Mouse (Mus musculus) limb, embryonic 14.5 days (tissue): ENCODE measurements around the gene Racgap1. TPM values are rescaled to one million over a fixed set of nuclear protein-coding genes. Genes with fewer than 3 reads are reported as not detected.

ENCODE experiments used
- ATAC-seq: fragments of 200-750 bp; cut with Nextera tagmentation; 2 replicates; pipeline ENCODE4 v1.8.0; 2017; ENCODE audit warnings: low read depth, moderate number of reproducible peaks, moderate TSS enrichment; ENCODE audit not compliant: low FRiP score
- DNase-seq: peaks from one replicate; pipeline ENCODE4 v3.0.0-alpha.2; 2015; ENCODE audit warnings: low spot score
- H3K27ac ChIP-seq: fragments of 300-500 bp; sonication (generic); replicated peaks from 2 replicates; pipeline ENCODE4 v1.5.1; 2014; ENCODE audit warnings: low read depth, mild to moderate bottlenecking, low read length, moderate library complexity, mixed read lengths
- H3K27me3 ChIP-seq: fragments of 300-500 bp; sonication (generic); 2 replicates; pipeline ENCODE4 v1.6.1; 2014; ENCODE audit warnings: low read length, mixed read lengths; ENCODE audit not compliant: control insufficient read depth, insufficient read depth
- H3K36me3 ChIP-seq: fragments of 300-500 bp; sonication (generic); 2 replicates; pipeline ENCODE4 v1.6.1; 2014; ENCODE audit warnings: mild to moderate bottlenecking, low read length, moderate library complexity, mixed read lengths; ENCODE audit not compliant: control insufficient read depth, insufficient read depth
- H3K4me1 ChIP-seq: fragments of 300-500 bp; sonication (generic); 2 replicates; pipeline ENCODE4 v1.6.1; 2014; ENCODE audit warnings: antibody characterized with exemption, low read length, mixed read lengths; ENCODE audit not compliant: control insufficient read depth, insufficient read depth
- H3K4me2 ChIP-seq: fragments of 300-500 bp; sonication (generic); replicated peaks from 2 replicates; pipeline ENCODE4 v1.6.1; 2014; ENCODE audit warnings: low read depth, mild to moderate bottlenecking, low read length, moderate library complexity; ENCODE audit not compliant: severe bottlenecking
- H3K4me3 ChIP-seq: fragments of 300-500 bp; sonication (generic); replicated peaks from 2 replicates; pipeline ENCODE4 v1.5.1; 2014; ENCODE audit warnings: low read length
- H3K9ac ChIP-seq: fragments of 300-500 bp; sonication (generic); 2 replicates; pipeline ENCODE4 v1.6.1; 2014; ENCODE audit warnings: mild to moderate bottlenecking, low read depth, low read length, moderate library complexity; ENCODE audit not compliant: severe bottlenecking
- H3K9me3 ChIP-seq: fragments of 300-500 bp; sonication (generic); 2 replicates; pipeline ENCODE4 v1.6.1; 2016; ENCODE audit warnings: low read length; ENCODE audit not compliant: control insufficient read depth
- POLR2A ChIP-seq: fragments of 200-500 bp; IDR thresholded peaks from 2 replicates; pipeline ENCODE4 v1.8.0; 2012; ENCODE audit warnings: inconsistent platforms, mild to moderate bottlenecking, moderate library complexity, borderline replicate concordance; ENCODE audit not compliant: insufficient read depth, insufficient read length; ENCODE audit errors: extremely low read depth
- WGBS: fragments of 180-500 bp; shearing (Covaris S2); extraction: QIAGEN DNeasy Blood & Tissue Kit; methylation state at CpG from one replicate; pipeline ENCODE4 v1.1.7; 2014; 5-methylcytosine and 5-hydroxymethylcytosine counted together
- polyA plus RNA-seq, 2 experiments: library from polyadenylated mRNA; depleted of rRNA in 1 of 2; stranded (reverse) in 1 of 2; unstranded in 1 of 2; fragments of >200 nt; fragmentation: Nextera tagmentation in 1 of 2; extraction: Ambion mirVana in 1 of 2; gene quantifications; 2 replicates each; pipeline versions ENCODE4 v1.2.1 to v1.2.3; 2012 to 2014

Racgap1 gene
- polyA plus RNA-seq, 2 experiments = 82.1 to 107 TPM

GRCm38 (mm10) chr15:99678063-99678800, 26.8 kb upstream of the Racgap1 start:
- Histone ChIP-seq H3K4me1 (no peaks in the 10 kb centered on the region), H3K27me3 (no peaks in the 10 kb centered on the region), H3K9me3 (no peaks in the 10 kb centered on the region), H3K4me2 (no peak overlapping the region), H3K27ac (no peak overlapping the region), H3K36me3 (no peaks in the 10 kb centered on the region), H3K4me3 (no peak overlapping the region), H3K9ac (no peak overlapping the region)
- 14% methylated on average over 13 of the region's 13 CpGs for WGBS
- no peak for ATAC-seq
- DNase-seq = no peak
- no peak for TF ChIP-seq POLR2A

- no peak for TF ChIP-seq POLR2A
- Histone ChIP-seq H3K36me3 (no peaks in the 10 kb centered on the region), H3K27ac (no peak overlapping the region), H3K4me2 (no peak overlapping the region), H3K4me1 (no peaks in the 10 kb centered on the region), H3K4me3 (no peak overlapping the region), H3K27me3 (peaks cover 5% of the 10 kb centered on the region; the same call in 1 of the 2 replicates), H3K9me3 (no peaks in the 10 kb centered on the region), H3K9ac (no peak overlapping the region)
- ATAC-seq = no peak
- 33% methylated on average over 8 of the region's 8 CpGs for WGBS
- DNase-seq = no peak
Measured at GRCm38 (mm10) chr15:99677089-99677488, 25.6 kb upstream of the Racgap1 start.

- H3K27ac ChIP-seq = no peak overlapping the region
- no peak for TF ChIP-seq POLR2A
- ATAC-seq = no peak
- no peak for DNase-seq
- no peaks in the 10 kb centered on the region for H3K36me3 ChIP-seq
- H3K4me3 ChIP-seq = no peak overlapping the region
- H3K4me2 ChIP-seq = no peak overlapping the region
- no peaks in the 10 kb centered on the region for H3K4me1 ChIP-seq
- H3K9me3 ChIP-seq = no peaks in the 10 kb centered on the region
- H3K9ac ChIP-seq = no peak overlapping the region
- WGBS = 77% methylated on average over 3 of the region's 3 CpGs
- peaks cover 27% of the 10 kb centered on the region for H3K27me3 ChIP-seq
Measured at GRCm38 (mm10) chr15:99674866-99675265, 23.4 kb upstream of the Racgap1 start.

GRCm38 (mm10) chr15:99671783-99672182, 20.3 kb upstream of the Racgap1 start:
- Histone ChIP-seq H3K4me2 (no peak overlapping the region), H3K36me3 (no peaks in the 10 kb centered on the region), H3K4me3 (no peak overlapping the region; the same call in 1 of the 2 replicates), H3K9me3 (no peaks in the 10 kb centered on the region), H3K4me1 (no peaks in the 10 kb centered on the region), H3K27me3 (peaks cover 39% of the 10 kb centered on the region), H3K27ac (no peak overlapping the region), H3K9ac (no peak overlapping the region)
- 73% methylated on average over 13 of the region's 14 CpGs for WGBS
- ATAC-seq (no peak), DNase-seq (no peak)
- TF ChIP-seq POLR2A = no peak

DNA sequence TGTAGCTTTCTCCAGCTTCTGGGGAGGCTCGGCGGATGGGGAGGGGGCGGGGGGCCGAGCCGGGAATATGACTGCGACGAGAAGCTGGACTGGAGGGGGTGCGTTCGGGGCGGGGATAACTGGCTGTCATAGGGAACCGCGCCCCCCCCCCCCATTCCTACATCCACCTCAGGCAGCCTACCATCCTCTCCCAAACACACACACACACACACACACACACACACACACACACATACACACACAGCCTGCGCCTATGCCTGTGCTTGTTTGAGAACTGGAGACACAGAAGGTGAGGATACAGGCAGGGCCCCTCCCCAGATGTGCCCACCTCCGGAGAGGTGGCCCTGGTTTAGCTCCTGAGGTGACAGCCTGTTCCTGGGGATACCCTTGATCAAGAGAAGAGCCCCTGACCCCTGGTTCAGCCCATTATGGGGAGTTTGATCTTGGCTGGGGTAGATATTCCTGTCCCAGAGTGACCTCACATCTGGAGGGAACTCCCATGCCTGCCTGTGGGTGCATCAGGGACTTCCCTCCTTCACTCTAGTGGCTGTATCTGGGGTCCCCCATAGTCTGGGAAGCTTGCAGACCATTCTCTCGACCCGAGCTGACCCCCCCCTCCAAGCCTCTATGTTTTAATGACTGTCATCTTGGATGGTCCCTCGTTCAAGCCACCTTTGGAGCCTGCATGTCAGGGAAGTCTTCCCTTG, 19.7 kb upstream of the Racgap1 start:
- no peak for TF ChIP-seq POLR2A

More for the DNA sequence above, 19.7 kb upstream of the Racgap1 start:
- Histone ChIP-seq H3K9ac (peak overlapping the region; percentile 57), H3K4me1 (no peaks in the 10 kb centered on the region), H3K4me2 (peak overlapping the region; percentile 99), H3K27ac (no peak overlapping the region), H3K9me3 (no peaks in the 10 kb centered on the region), H3K4me3 (peak overlapping the region; percentile 57), H3K27me3 (peaks cover 45% of the 10 kb centered on the region), H3K36me3 (no peaks in the 10 kb centered on the region)
- DNase-seq (no peak), ATAC-seq (0 out of 2 replicates have a peak, but pooled peaks have one; percentile 10)
- 8% methylated on average over 11 of the region's 17 CpGs for WGBS
